Mouse (Mus musculus) heart, postnatal 14 days (tissue): ENCODE measurements at regions not wholly inside any gene's neighbourhood (a gene's known extent, or its start where the extent isn't known, plus 50 kb on each side); places are given as distances from the start of the nearest gene placed in this dataset.
"Not testable (repeated sequence)": the region's sequence is repeated elsewhere in the genome, so short reads cannot be mapped to it uniquely, and the experiment has no call there.

ENCODE experiments used
- DNase-seq, 2 experiments: peaks; one replicate each; pipeline ENCODE4 v3.0.0; 2021 to 2022
- intact Hi-C: fragments of 180-260 bp; cut with DNase I; formaldehyde crosslinking; loops from one replicate; pipeline ENCODE4 v1.15.1; 2025

DNA sequence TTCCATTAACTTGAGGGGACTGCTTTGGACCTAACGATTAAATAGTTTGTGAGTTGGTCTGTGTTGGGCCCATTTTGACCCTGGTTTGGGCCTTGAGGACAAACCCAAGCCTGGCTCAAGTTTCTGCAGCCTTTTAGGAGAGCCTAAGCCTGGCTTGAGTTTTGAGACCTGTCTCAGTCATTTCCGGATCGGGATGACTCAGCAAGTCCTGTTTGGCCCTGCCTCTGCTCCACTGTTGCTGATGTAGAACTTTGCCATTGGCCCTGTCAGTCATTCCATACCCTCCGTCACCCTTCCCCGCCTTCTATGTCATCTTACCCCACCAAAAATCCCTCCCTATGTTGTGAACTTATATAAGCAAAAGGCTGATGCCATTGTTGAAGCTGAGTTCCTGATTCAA, 67.4 kb upstream of the Trim24 start:
- intact Hi-C loops: no loop called here
- DNase-seq: no peak

- intact Hi-C loops: not testable (repeated sequence)
Measured at GRCm38 (mm10) chr6:37805896-37806295, 64.7 kb upstream of the Trim24 start.

GRCm38 (mm10) chr6:37806529-37807191, 64.0 kb upstream of the Trim24 start:
- intact Hi-C loops, DNase-seq: not testable (repeated sequence)

More at GRCm38 (mm10) chr6:37805896-37806295, 64.7 kb upstream of the Trim24 start:
- DNase-seq: not testable (repeated sequence)

DNA sequence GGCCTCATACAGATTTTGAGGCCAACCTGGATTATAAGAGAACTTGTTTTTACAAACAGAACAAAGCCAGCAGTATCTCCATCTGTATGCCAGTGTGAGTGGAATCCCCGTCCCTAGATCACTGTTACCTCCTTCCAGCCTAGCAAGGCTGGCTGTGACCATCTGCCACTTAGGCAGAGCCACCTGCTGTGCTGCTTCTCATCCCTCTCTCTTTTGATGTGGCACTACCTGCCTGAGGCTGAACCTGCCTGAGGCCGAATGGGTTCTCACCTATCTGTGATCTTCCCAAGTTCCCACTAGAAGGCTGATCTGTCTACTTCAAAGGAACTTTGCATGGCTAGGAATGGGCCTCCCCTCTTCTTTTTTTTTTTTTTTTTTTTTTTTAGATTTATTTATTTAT, 55.4 kb upstream of the Trim24 start:
- intact Hi-C loops, DNase-seq: not testable (repeated sequence)
